Mouse (Mus musculus) ES-Bruce4 (cell line): ENCODE measurements around the gene Vmn1r223.

Experiments used
- CTCF ChIP-seq: IDR thresholded peaks from one replicate; pipeline ENCODE4 v1.8.1; 2011; ENCODE audit warnings: low read depth, low read length
- EP300 ChIP-seq: IDR thresholded peaks from 2 replicates; pipeline ENCODE4 v1.6.1; 2011; ENCODE audit warnings: low read depth, low read length; ENCODE audit not compliant: insufficient read depth
- POLR2A ChIP-seq: IDR thresholded peaks from one replicate; pipeline ENCODE4 v1.8.1; 2011; ENCODE audit warnings: low read length; ENCODE audit not compliant: insufficient read depth

DNA sequence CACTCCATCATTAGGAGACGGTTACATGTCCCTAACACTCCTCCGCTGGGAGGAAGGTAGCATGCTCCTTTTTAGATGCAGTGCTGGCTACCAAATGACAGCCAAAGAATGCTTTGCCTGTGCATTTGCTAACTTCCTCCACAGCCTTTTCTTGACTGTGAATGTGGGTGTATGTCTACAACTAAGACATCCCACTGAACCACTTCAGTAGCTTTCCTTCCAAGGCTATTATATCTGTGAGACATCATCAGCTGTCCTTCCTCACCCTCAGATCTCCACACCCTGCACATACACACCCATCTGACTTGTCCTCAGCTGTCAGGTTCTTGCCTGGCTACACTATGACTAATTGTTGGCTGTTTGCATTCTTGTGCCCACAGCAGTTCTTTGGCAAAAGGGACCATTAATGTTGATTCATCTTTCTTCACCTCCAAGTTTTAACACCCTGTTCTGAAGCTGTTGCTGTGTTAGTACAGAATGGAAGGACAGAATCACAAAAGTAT, 11.7 kb downstream of the Vmn1r223 start:
- TF ChIP-seq POLR2A (no peak), CTCF (no peak), EP300 (no peak)
